Mouse (Mus musculus): ENCODE measurements around the gene Hba-a1.
A peak's percentile ranks its signal among the peaks of the same experiment; 100 is the strongest.
"Not testable (repeated sequence)": the region's sequence is repeated elsewhere in the genome, so short reads cannot be mapped to it uniquely, and the experiment has no call there.

The Hba-a1 gene

GRCm38 (mm10) chr11:32283091-32283777, at the start of gene Hba-a1:
Gene Hba-a1 (plus strand): TSS chr11:32283511.
- not testable (repeated sequence) for DNase-seq (ENCODE audit: low spot score)

DNA sequence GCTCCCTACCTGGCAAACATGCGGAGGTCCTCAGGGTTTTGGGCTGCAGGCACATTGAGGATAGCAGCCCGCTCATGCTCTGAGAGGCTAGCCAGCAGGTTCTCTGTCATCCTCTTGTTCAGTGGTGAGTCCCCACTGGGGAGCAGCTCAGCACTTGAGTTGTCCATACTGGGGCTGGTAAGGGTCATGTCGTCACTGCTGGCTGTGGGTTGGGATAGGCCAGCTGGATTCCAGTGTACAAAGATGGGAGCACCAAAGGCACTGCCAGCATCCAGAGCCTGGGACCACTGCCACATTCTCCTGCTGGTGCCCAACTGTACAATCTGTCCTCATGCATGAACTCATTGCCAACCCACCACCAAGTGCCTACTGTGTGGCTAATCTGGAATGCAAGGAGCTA, 49.4 kb upstream of the Hba-a1 start:
- no peak for DNase-seq (ENCODE audit: low spot score)

GRCm38 (mm10) chr11:32234816-32235485, 48.4 kb upstream of the Hba-a1 start:
- DNase-seq (ENCODE audit: low spot score), result no peak

- DNase-seq (ENCODE audit: low spot score), result peak; percentile 67
These were observed 47.7 kb upstream of the Hba-a1 start for GRCm38 (mm10) chr11:32235646-32236045.

GRCm38 (mm10) chr11:32236132-32236531, 47.2 kb upstream of the Hba-a1 start:
- DNase-seq (ENCODE audit: low spot score), result no peak

GRCm38 (mm10) chr11:32236712-32237410, 46.5 kb upstream of the Hba-a1 start:
- peak; percentile 59 for DNase-seq (ENCODE audit: low spot score)

DNA sequence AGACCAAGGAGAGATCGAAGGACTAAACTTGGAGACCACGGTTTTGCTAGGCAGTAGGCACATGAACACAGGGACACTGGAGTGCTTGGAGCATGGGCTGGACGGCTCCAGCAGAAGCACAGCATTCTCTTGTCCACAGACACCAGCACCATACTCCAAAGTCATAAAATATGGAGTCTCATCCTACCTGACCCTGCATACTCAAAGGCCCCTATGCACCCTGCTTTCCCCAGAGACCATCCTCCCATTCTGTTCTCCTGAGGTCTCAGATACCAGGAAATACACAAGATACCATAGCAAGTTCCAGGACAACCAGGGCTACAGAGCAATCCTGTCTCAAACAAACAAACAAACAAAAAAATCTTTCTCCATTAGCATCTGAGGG, 45.9 kb upstream of the Hba-a1 start:
- no peak for DNase-seq (ENCODE audit: low spot score)

GRCm38 (mm10) chr11:32238093-32238860, 45.0 kb upstream of the Hba-a1 start:
- peak; percentile 68 for DNase-seq (ENCODE audit: low spot score)

- DNase-seq (ENCODE audit: low spot score), result no peak
These were observed 41.9 kb upstream of the Hba-a1 start for GRCm38 (mm10) chr11:32241391-32241790.

- DNase-seq (ENCODE audit: low spot score), result no peak
These were observed 41.1 kb upstream of the Hba-a1 start for GRCm38 (mm10) chr11:32242209-32242608.

DNA sequence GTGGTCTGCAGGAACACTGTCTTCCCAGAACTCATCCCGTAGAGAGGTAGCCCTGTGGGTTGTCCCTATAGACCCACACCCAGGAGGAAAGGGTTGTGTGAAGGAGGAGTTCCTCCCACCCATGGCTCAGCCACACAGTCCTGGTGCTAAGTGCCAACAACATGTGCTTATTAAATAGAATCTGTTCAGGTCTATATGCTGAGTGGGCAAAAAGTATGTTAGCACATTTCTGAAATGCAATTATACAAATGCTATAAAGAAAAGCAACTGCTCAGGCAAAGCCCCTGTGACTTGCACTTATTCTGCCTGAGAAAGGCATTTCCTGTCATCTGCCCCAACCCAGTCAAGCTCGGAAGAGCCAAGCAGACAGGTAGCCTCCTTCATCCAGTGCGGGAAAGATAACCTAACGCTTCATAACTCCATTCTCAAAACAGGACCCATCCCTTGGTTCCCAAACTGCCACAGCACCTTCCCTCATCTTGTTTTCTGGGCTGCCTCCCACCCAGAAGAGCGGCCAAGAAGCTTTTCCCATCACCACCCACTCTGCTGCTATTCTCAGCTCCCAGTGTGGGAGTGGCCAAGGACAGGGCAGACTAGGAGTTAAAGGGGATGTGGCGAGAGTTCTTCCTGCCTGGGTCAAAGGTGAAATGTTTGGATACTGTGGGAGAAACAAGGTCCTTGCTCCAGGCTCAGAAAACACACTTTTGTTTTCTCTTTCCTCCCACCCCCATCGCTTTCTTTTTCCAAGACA, 39.9 kb upstream of the Hba-a1 start:
- DNase-seq (ENCODE audit: low spot score), result no peak

DNA sequence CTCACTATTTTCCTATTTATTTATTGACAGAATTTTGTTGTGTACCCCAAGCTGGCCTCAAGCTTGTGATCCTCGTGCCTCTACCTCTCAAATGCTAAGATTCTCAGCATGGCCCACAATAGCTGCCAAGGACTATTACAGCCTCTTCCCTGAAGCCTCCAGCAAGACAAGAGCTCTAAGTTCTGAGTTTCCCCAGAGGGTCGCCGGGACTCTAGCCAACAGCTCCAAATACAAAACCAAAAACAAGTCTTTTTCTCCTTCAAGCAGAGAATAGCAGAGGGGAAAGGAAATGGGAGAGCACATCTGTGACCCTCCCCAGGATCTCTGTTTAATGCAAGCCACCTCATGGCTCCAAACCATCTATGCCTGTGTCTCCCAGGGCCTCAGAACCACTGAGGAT, 39.2 kb upstream of the Hba-a1 start:
- no peak for DNase-seq (ENCODE audit: low spot score)

GRCm38 (mm10) chr11:32244617-32245016, 38.7 kb upstream of the Hba-a1 start:
- DNase-seq (ENCODE audit: low spot score), result no peak

- DNase-seq (ENCODE audit: low spot score), result no peak
These were observed 37.7 kb upstream of the Hba-a1 start for GRCm38 (mm10) chr11:32245614-32246013.

- no peak for DNase-seq (ENCODE audit: low spot score)
These were observed 36.2 kb upstream of the Hba-a1 start for GRCm38 (mm10) chr11:32247068-32247467.

- DNase-seq (ENCODE audit: low spot score), result no peak
These were observed 35.0 kb upstream of the Hba-a1 start for GRCm38 (mm10) chr11:32248350-32248749.

- no peak for DNase-seq (ENCODE audit: low spot score)
These were observed 32.2 kb upstream of the Hba-a1 start for GRCm38 (mm10) chr11:32250880-32251763.

DNA sequence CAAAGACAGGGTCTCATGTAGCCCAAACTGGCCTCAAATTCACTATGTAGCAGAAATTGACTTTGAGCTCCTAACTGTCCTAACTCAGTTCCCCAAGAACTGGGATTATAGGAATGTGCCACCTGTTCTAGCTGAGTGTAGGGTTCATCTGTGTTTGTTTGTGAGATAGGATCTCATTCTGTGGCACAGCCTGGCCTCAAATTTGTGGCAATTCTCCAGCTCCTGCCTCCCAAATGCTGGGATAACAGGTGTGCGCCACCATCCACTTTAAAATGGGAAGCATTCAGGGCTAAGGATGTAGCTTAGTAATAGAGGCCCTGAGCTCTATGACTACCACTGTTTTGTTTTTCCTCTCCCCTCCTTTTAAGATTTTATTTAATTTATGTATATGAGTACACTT, 30.2 kb upstream of the Hba-a1 start:
- DNase-seq (ENCODE audit: low spot score), result no peak

DNA sequence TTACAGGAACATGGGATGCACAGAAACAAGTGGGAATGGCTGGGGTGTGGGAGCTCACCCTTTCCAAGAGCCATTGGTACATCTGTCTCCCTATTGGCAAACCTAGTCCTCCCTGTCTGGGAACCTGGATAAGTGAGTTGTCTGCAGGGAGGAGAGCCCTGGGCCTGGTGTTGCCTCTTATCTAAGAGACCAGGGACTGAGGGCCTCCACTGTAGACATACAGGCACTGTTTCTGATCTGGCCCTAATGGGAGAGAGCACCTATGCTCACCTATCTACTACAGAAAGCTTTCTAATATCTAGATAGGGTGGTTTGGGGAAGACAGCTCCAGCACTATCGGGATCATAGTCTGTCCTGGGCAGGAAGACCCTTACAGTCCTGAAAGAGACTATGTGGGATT, 27.2 kb upstream of the Hba-a1 start:
- no peak for DNase-seq (ENCODE audit: low spot score)

- DNase-seq (ENCODE audit: low spot score), result no peak
These were observed 26.7 kb upstream of the Hba-a1 start for GRCm38 (mm10) chr11:32256566-32256965.
